Mouse (Mus musculus) small intestine, adult 2 months (tissue): ENCODE data around the gene Krt10.

Source experiments
- CTCF ChIP-seq: fragments of 200-500 bp; IDR thresholded peaks from 2 replicates; pipeline ENCODE4 v1.5.1; 2012; ENCODE audit warnings: low read depth, mild to moderate bottlenecking, control low read depth, inconsistent platforms, low read length, moderate library complexity, mixed read lengths; ENCODE audit not compliant: insufficient replicate concordance, insufficient read length; ENCODE audit errors: extremely low read depth
- POLR2A ChIP-seq: fragments of 200-500 bp; IDR thresholded peaks from 2 replicates; pipeline ENCODE4 v1.6.1; 2012; ENCODE audit warnings: low read depth, mild to moderate bottlenecking, control low read depth, inconsistent platforms, low read length, moderate library complexity

DNA sequence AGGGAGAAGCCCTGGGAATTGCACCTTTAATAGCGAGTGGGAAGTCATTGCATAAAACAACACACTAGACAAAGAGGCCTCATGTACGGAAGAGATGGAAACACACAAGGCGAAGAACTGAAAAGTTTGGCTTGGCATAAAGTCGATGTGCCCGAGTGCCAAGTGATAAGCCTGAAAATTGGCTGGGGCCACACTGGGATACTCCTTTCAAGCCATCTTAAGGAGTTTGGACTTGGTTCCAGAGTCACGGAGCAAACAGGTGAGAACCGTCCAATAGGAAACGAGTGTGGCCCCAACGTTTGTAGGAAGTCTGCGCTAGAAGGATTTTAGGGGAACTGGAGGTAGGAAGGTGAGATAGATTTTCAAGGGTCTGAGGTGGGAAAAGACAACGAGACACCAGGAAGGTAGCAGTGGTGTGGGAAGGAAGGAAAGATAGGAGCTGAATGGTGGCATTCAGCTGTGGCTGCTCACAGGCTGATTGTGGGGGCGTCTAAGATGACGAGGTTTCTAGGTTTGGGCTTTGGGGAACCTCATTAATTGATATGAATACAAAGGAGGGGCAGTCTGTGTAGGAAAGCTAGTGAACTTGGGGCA, 10.9 kb upstream of the Krt10 start:
- TF ChIP-seq POLR2A: no peak
- no peak for TF ChIP-seq CTCF
